Mouse (Mus musculus): ENCODE measurements around the gene Hoxd9. TPM values are rescaled to one million over a fixed set of nuclear protein-coding genes. Genes with fewer than 3 reads are reported as not detected.

The Hoxd9 gene
- total and polyA plus RNA-seq, 3 experiments, result not detected

DNA sequence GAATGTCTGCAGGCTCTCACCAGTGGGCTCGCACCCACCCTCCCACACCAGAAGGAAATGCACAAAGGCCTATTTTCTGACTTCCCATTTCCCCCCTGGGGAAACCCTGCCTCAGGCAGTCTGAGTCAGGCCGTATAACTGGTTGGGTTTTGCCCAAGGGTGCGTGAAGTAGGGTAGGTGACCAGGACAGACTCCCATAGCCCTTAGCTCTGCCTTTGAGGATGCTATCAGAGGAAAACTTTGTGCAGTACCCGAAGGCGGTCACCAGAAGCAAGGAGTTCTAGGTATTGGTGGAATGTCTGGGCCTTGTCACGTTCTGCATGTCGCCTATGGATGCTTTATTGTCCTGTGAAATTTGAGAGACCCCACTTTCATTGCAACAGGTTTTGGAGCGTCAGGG lies 25.4 kb downstream of the Hoxd9 start (continued):
- TF ChIP-seq CTCF (conservative IDR thresholded peaks at IDR 0.05 in 1 of 2, IDR thresholded peaks at IDR 0.05 in 1 of 2; ENCODE audit: low read depth in 2 of 2, low read length in 2 of 2) (no peak), JUND (conservative IDR thresholded peaks at IDR 0.05; ENCODE audit: low read depth, low read length) (no peak), NELFE (IDR thresholded peaks at IDR 0.05; ENCODE audit: low read depth, low read length) (no peak), MAFK (IDR thresholded peaks at IDR 0.05; ENCODE audit: insufficient replicate concordance, low read length) (no peak), EP300 (IDR thresholded peaks at IDR 0.05; ENCODE audit: low read length) (no peak; the same call in 1 of the 2 replicates), ETS1 (conservative IDR thresholded peaks at IDR 0.05; ENCODE audit: low read depth, low read length) (no peak), MYC (IDR thresholded peaks at IDR 0.05; ENCODE audit: low read depth, low read length) (no peak), RAD21 (IDR thresholded peaks at IDR 0.05; ENCODE audit: low read depth, low read length) (no peak), JUN (IDR thresholded peaks at IDR 0.05; ENCODE audit: insufficient read depth, low read depth, low read length) (no peak), HCFC1 (IDR thresholded peaks at IDR 0.05; ENCODE audit: low read depth, low read length) (no peak), MAX (IDR thresholded peaks at IDR 0.05; ENCODE audit: low read length) (no peak), SMC3 (IDR thresholded peaks at IDR 0.05; ENCODE audit: low read depth, low read length) (no peak)

DNA sequence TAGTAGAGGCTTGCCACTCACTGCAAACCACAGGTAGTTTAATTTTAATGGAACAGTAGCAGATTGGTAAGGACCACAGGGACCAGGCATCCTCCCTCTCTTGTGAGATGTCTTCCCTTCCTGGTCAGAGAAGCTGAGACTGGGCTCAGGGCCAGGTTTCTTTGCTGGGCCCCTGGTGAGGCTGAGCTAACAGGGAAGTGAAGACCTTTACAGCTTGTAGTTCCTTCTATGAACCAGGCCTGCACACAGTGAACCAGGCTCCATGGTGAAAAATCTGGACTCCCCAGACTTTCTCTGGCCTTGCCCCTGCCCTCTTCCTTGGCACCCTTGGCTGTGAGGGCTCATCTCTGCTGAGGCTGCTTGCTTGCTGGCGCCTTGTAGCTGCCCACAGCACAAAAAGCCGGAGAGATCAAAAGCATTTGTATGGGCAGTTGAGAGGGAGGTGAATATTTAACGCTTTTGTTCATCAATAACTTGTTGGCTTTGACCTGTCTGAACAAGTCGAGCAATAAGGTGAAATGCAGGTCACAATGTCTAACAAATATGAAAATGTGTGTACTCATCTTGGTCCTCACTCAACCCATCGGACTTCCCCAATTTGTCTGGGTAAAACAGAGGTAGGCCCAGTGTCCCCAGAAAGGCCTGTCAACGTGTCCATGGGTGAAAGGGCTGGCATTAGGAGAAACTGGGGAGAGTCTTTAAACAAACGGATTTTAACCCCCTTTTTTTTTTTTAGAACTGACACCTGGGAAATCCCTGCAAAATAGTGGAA lies 26.9 kb downstream of the Hoxd9 start:
- Histone ChIP-seq H3K79me2 (replicated peaks; ENCODE audit: control insufficient read depth, extremely low read depth, insufficient read depth, poor library complexity, severe bottlenecking) (peaks cover 58% of the 10 kb centered on the region), H3K4me2 (ENCODE audit: insufficient read depth, low read depth, poor library complexity, severe bottlenecking) (peak overlapping the region; percentile 86), H3K27ac (ENCODE audit: insufficient read depth, low read depth) (peak overlapping the region; percentile 97), H3K9me3 (replicated peaks; ENCODE audit: low read length) (peaks cover 6% of the 10 kb centered on the region), H3K36me3 (replicated peaks in 1 of 2; ENCODE audit: control insufficient read depth in 1 of 2, insufficient read depth in 1 of 2, low read length in 1 of 2) (peaks cover 28 to 32% of the 10 kb centered on the region in 2 experiments), H3K4me1 (ENCODE audit: control insufficient read depth in 1 of 2, insufficient read depth in 2 of 2) (peaks cover 12 to 60% of the 10 kb centered on the region in 2 experiments), H3K4me3 (replicated peaks in 1 of 3; ENCODE audit: low read depth in 2 of 3, low read length in 2 of 3, poor library complexity in 1 of 3) (peak overlapping the region; percentile 61 to 96 (median 66)), H3K27me3 (replicated peaks) (no peaks in the 10 kb centered on the region), H3K9ac (ENCODE audit: insufficient read depth, low read depth) (peak overlapping the region; percentile 71)
- DNase-seq (ENCODE audit: extremely low read depth), result peak; percentile 64
- dilution Hi-C loops (cut with MboI; ENCODE audit: extremely low pct_ligation_motif_present, extremely low pct_unique_long_range_greater_than_20kb, low sequenced_read_pairs), result no loop called here
- TF ChIP-seq ETS1 (conservative IDR thresholded peaks at IDR 0.05; ENCODE audit: low read depth, low read length), result peak; percentile 49
- TF ChIP-seq ZNF384 (IDR thresholded peaks at IDR 0.05; ENCODE audit: low read depth, low read length), result peak; percentile 68; the same call in 1 of the 2 replicates
- TF ChIP-seq JUN (IDR thresholded peaks at IDR 0.05; ENCODE audit: insufficient read depth, low read depth, low read length), result no peak
- peak; percentile 71; the same call in 1 of the 2 replicates for TF ChIP-seq RCOR1 (conservative IDR thresholded peaks at IDR 0.05; ENCODE audit: low read depth, low read length)
- TF ChIP-seq CTCF (conservative IDR thresholded peaks at IDR 0.05 in 1 of 2, IDR thresholded peaks at IDR 0.05 in 1 of 2; ENCODE audit: low read depth in 2 of 2, low read length in 2 of 2), result 0 out of 4 replicates have a peak, but pooled peaks of 1 of the 2 experiments have one; percentile 5
- TF ChIP-seq CHD2 (IDR thresholded peaks at IDR 0.05; ENCODE audit: low read length), result peak; percentile 39; the same call in 1 of the 2 replicates
- TF ChIP-seq MAZ (IDR thresholded peaks at IDR 0.05; ENCODE audit: low read depth, low read length), result peak; percentile 24; the same call in 1 of the 2 replicates
- no peak; the same call in 1 of the 2 replicates for TF ChIP-seq ZMIZ1 (IDR thresholded peaks at IDR 0.05; ENCODE audit: low read depth, low read length)
- no peak for TF ChIP-seq MAFK (IDR thresholded peaks at IDR 0.05; ENCODE audit: insufficient replicate concordance, low read length)
- no peak; the same call in none of the 2 replicates for TF ChIP-seq HCFC1 (IDR thresholded peaks at IDR 0.05; ENCODE audit: low read depth, low read length)
- no peak for TF ChIP-seq MYC (IDR thresholded peaks at IDR 0.05; ENCODE audit: low read depth, low read length)
- TF ChIP-seq TBP (conservative IDR thresholded peaks at IDR 0.05; ENCODE audit: low read depth, low read length), result peak; percentile 29; the same call in 1 of the 2 replicates
- peak; percentile 43 for TF ChIP-seq JUND (conservative IDR thresholded peaks at IDR 0.05; ENCODE audit: low read depth, low read length)
- peak; percentile 88; the same call in 1 of the 2 replicates for TF ChIP-seq CHD1 (IDR thresholded peaks at IDR 0.05; ENCODE audit: low read depth, low read length)
- no peak for TF ChIP-seq NELFE (IDR thresholded peaks at IDR 0.05; ENCODE audit: low read depth, low read length)
- no peak; the same call in 1 of the 2 replicates for TF ChIP-seq MXI1 (IDR thresholded peaks at IDR 0.05; ENCODE audit: low read depth, low read length)
- peak; percentile 26 for TF ChIP-seq TCF12 (IDR thresholded peaks at IDR 0.05; ENCODE audit: low read depth, low read length)
- TF ChIP-seq MEF2A (IDR thresholded peaks at IDR 0.05; ENCODE audit: borderline replicate concordance, low read depth, low read length), result peak; percentile 51; the same call in 1 of the 2 replicates
- peak; percentile 74 for TF ChIP-seq EP300 (IDR thresholded peaks at IDR 0.05; ENCODE audit: low read length)
- TF ChIP-seq USF2 (conservative IDR thresholded peaks at IDR 0.05; ENCODE audit: low read depth, low read length), result no peak
- TF ChIP-seq MAX (IDR thresholded peaks at IDR 0.05; ENCODE audit: low read length), result no peak
- peak; percentile 78; the same call in 1 of the 2 replicates for TF ChIP-seq IRF4 (IDR thresholded peaks at IDR 0.05; ENCODE audit: low read depth, low read length)
- TF ChIP-seq ELF1 (IDR thresholded peaks at IDR 0.05; ENCODE audit: low read depth, low read length), result no peak
- peak; percentile 53; the same call in 1 of the 2 replicates for TF ChIP-seq POLR2A (IDR thresholded peaks at IDR 0.05; ENCODE audit: low read depth, low read length)
- TF ChIP-seq SIN3A (IDR thresholded peaks at IDR 0.05; ENCODE audit: low read length), result peak; percentile 72
- no peak for TF ChIP-seq SMC3 (IDR thresholded peaks at IDR 0.05; ENCODE audit: low read depth, low read length)
- in situ Hi-C loops (cut with MboI; ENCODE audit: low pct_ligation_motif_present, low pct_unique_long_range_greater_than_20kb, low sequenced_read_pairs), result loop anchor here (10.0 to 25.0 kb wide), 2 partner anchors 330 to 863 kb away; no protein-coding TSS in a partner anchor

All from CH12.LX (cell line).